Mouse (Mus musculus) liver, embryonic 11.5 days (tissue): ENCODE results near the gene Fgfr2. TPM values are rescaled to one million over a fixed set of nuclear protein-coding genes. Genes with fewer than 3 reads are reported as not detected.

Source experiments
- ATAC-seq: fragments of 200-750 bp; cut with Nextera tagmentation; replicated peaks from 2 replicates; pipeline ENCODE4 v1.8.0; 2017; ENCODE audit warnings: moderate number of reproducible peaks, mild to moderate bottlenecking, moderate TSS enrichment, moderate library complexity; ENCODE audit not compliant: low FRiP score
- DNase-seq: peaks from one replicate; pipeline ENCODE4 v3.0.0-alpha.2; 2017; ENCODE audit warnings: low spot score
- H3K27ac ChIP-seq: fragments of 300-500 bp; sonication (generic); 2 replicates; pipeline ENCODE4 v1.5.1; 2014; ENCODE audit warnings: mild to moderate bottlenecking, low read depth, low read length, control low read depth
- H3K27me3 ChIP-seq: fragments of 300-500 bp; sonication (generic); replicated peaks from 2 replicates; pipeline ENCODE4 v1.6.1; 2014; ENCODE audit warnings: low read length, mixed read lengths; ENCODE audit not compliant: control insufficient read depth, insufficient read depth
- H3K36me3 ChIP-seq: fragments of 300-500 bp; sonication (generic); 2 replicates; pipeline ENCODE4 v1.6.1; 2014; ENCODE audit warnings: mild to moderate bottlenecking, low read length, moderate library complexity, mixed read lengths; ENCODE audit not compliant: control insufficient read depth, insufficient read depth
- H3K4me1 ChIP-seq: fragments of 300-500 bp; sonication (generic); replicated peaks from 2 replicates; pipeline ENCODE4 v1.6.1; 2014; ENCODE audit warnings: low read length, mixed read lengths; ENCODE audit not compliant: control insufficient read depth, insufficient read depth
- H3K4me2 ChIP-seq: fragments of 300-500 bp; sonication (generic); 2 replicates; pipeline ENCODE4 v1.6.1; 2014; ENCODE audit warnings: mild to moderate bottlenecking, control low read depth, moderate library complexity
- H3K4me3 ChIP-seq: fragments of 300-500 bp; sonication (generic); 2 replicates; pipeline ENCODE4 v1.5.1; 2014; ENCODE audit warnings: low read depth, low read length, control low read depth
- H3K9ac ChIP-seq: fragments of 300-500 bp; sonication (generic); 2 replicates; pipeline ENCODE4 v1.6.1; 2014; ENCODE audit warnings: low read depth, low read length, control low read depth
- H3K9me3 ChIP-seq: fragments of 300-500 bp; sonication (generic); 2 replicates; pipeline ENCODE4 v1.6.1; 2016; ENCODE audit warnings: low read length, inconsistent platforms, mixed read lengths; ENCODE audit not compliant: control insufficient read depth
- WGBS: fragments of 180-500 bp; shearing (Covaris S2); extraction: QIAGEN DNeasy Blood & Tissue Kit; methylation state at CpG from one replicate; pipeline ENCODE4 v1.1.7; 2014; 5-methylcytosine and 5-hydroxymethylcytosine counted together
- polyA plus RNA-seq: library from polyadenylated mRNA; unstranded; fragments of >200 nt; fragmentation: Nextera tagmentation; extraction: Ambion mirVana; gene quantifications from 2 replicates; pipeline ENCODE4 v1.2.1, GENCODE M21; 2014

Gene Fgfr2
- polyA plus RNA-seq, 1 experiment from 2014 or later: 32.6 TPM

DNA sequence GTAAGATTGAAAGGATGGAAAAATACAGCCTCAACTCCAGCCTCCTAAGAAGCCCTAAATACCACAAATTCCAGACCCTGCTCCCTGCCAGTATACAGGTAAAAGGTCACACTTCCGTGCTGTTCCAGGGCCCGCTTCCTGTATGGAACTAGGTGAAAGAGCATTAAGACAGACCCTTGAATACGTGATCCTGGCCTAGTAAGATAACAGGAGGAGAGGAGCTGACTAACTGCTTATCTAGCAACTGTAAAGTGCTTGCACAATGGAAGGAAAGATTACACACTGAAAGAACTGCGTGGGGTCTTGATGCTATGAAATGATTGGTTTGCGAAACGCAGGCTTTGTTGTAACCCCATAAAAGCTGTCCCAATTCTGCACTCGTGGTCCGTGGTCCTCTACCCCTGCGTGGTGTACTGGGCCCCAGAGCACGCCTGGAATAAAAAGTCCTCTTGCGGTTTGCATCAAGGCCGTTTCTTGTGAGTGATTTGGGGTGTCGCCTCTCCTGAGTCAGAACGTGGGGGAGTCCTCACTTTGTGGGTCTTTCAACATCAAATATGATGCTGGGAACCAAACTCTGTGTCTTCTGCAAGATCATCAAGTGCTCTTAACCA, 2602.2 kb downstream of the Fgfr2 start:
- H3K4me2 ChIP-seq: peak overlapping the region; percentile 66

DNA sequence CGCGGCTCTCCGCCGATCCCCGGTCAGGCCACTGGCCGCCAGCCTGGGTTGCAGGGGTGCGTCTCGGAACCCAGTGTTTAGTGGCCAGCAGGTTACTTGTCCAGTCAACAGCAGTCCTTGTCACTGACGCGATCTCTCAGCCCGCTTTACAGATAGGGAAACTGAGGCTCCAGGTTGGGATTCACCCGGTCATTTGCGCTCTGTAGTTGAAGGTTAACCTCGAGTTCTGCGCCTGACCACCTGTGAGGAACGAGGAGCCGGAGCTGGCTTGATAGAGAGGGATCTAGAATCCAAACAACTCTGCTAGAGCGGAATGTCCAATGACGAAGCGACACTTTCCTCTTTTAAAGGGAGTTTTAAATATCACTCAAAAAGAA, 2603.1 kb downstream of the Fgfr2 start, which contains the start of gene Ate1:
Gene Ate1 (minus strand): TSS at position 321 of the 377 bp plus-strand sequence.
- peak within 1 kb of the TSS; percentile 85 for H3K4me3 ChIP-seq
- H3K27me3 ChIP-seq: no peaks in the 10 kb centered on the region
- 21% methylated on average over 20 of the region's 20 CpGs for WGBS
- no peak for DNase-seq
- ATAC-seq: no peak
- H3K27ac ChIP-seq: peak within 1 kb of the TSS; percentile 89
- H3K9me3 ChIP-seq: no peaks in the 10 kb centered on the region
- H3K36me3 ChIP-seq: no peaks in the 10 kb centered on the region; the same call in 1 of the 2 replicates
- H3K4me1 ChIP-seq: peaks cover 9% of the 10 kb centered on the region
- H3K4me2 ChIP-seq: peak within 1 kb of the TSS; percentile 66
- peak within 1 kb of the TSS; percentile 90 for H3K9ac ChIP-seq

More for the DNA sequence above, 2602.2 kb downstream of the Fgfr2 start:
- H3K36me3 ChIP-seq: no peaks in the 10 kb centered on the region
- 63% methylated on average over 14 of the region's 14 CpGs for WGBS
- no peak overlapping the region for H3K4me3 ChIP-seq
- DNase-seq (no peak), ATAC-seq (peak; percentile 33)
- peaks cover 9% of the 10 kb centered on the region for H3K4me1 ChIP-seq
- H3K27ac ChIP-seq: peak overlapping the region; percentile 89
- no peak overlapping the region for H3K9ac ChIP-seq
- H3K9me3 ChIP-seq: no peaks in the 10 kb centered on the region
- no peaks in the 10 kb centered on the region for H3K27me3 ChIP-seq

DNA sequence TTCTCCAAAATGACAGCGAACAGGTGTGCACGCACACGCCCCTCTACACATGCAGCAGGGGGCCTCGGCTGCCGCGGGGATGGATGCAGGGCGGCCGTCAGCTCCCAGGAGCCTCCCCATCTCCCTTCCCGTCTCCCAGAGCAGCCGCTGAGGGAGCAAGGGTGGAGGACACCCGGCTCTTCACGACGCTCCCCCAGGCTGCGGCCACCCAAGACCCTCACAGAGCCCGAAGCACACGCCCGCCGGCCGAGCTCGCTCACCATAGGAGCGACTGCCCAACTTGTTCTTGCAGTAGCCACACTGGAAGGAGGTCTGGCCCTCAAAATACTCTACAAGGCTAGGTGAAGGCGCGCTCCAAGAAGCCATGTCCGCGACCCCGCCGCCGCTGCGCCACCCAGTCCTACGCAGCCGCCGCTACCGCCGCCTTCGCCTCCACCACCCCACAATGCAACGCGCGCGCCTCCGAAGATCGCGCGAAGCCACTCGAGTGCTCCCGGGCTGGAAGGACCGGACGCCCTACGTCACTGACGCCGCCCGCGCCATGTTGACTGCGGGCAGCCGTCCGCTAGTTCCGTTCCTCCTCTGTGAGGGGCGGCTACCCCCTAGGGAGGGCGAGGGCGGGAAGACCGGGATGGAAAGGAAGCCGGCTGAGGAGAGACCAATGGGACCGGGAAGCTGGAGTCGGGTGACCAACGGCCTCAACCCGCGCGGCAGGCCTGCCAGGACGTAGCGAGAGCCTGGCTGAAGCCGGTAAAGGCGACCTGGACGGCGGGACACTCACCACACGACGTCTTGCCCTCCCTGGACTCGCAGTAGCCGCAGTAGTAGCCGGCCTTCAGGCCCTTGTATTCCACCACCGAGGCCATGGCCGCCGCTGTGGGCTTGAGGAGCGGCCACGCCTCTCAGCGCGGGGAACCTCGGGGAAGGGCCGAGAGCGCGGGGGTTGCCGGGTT, 2603.8 kb downstream of the Fgfr2 start:
- H3K4me2 ChIP-seq: peak overlapping the region; percentile 66
- no peaks in the 10 kb centered on the region for H3K9me3 ChIP-seq
- no peaks in the 10 kb centered on the region for H3K27me3 ChIP-seq
- under 1% methylated on average over 88 of the region's 90 CpGs for WGBS
- H3K4me1 ChIP-seq: peaks cover 9% of the 10 kb centered on the region
- peak overlapping the region; percentile 89 for H3K27ac ChIP-seq
- ATAC-seq (peak; percentile 90), DNase-seq (peak; percentile 93)
- H3K36me3 ChIP-seq: no peaks in the 10 kb centered on the region; the same call in 1 of the 2 replicates
- peak overlapping the region; percentile 90 for H3K9ac ChIP-seq
- peak overlapping the region; percentile 85 for H3K4me3 ChIP-seq

DNA sequence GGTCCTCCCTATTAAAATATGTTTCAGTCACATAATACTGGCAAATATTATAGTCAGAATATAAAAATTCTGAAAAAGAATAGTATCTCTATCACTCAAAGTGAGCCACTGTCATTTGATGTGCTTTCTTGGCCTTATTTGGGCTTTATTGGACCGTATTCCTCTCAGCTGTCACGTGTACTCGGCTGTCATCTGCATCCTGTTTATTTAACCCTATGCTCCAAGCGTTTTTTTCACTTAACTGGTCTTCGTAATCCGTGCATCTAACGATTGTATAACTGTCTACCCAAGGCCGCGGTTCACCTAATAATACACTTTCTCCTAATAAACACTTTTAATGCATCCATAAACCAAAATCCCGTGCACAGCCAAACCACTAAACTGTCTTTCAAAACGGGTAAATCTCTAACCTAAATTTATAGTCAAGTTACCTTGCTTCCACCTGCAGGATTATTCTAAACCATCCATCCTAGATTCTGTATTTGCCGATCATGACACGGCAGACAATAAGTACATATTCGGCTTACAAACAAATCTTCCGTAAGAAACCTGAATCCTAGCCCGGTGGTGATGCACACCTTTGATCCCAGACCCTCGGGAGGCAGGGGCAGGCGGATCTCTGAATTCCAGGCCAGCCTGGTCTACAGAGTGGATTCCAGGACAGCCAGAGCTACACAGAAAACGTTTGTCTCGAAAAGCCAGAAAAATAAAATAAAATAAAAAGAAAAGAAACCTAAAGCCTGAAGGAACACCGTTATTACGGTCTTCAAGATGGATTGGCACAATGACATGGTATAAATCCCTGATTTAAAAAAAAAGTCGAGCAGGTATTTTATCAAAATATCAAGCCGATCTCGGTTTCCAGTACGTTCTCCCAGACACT, 2604.7 kb downstream of the Fgfr2 start:
- H3K27ac ChIP-seq: no peak overlapping the region
- DNase-seq: no peak
- no peaks in the 10 kb centered on the region for H3K27me3 ChIP-seq
- WGBS: 32% methylated on average over 26 of the region's 26 CpGs
- H3K9ac ChIP-seq: peak overlapping the region; percentile 90
- peaks cover 9% of the 10 kb centered on the region for H3K4me1 ChIP-seq
- H3K4me3 ChIP-seq: peak overlapping the region; percentile 85
- H3K4me2 ChIP-seq: peak overlapping the region; percentile 66
- ATAC-seq: no peak
- no peaks in the 10 kb centered on the region for H3K9me3 ChIP-seq
- peaks cover 2% of the 10 kb centered on the region; the same call in 1 of the 2 replicates for H3K36me3 ChIP-seq

DNA sequence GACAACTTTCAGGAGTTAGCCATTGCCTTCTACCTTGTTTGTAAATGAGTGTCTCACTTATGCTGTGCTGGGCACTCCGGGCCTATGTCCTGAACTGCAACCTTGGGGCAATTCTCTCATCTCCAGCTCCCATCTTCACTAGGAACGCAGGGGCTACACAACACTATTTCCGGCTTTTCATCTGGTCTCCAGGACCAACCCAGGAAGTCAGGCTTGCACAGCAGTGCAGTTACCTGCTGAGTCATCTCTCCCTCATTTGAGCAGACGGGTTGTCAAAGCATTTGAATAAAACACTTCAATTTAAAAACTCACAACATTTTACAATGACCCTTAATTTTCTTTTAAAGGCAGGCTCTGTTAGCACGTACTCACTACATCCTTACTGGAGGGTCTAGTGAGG, 2612.9 kb downstream of the Fgfr2 start:
- Histone ChIP-seq H3K36me3 (peaks cover 7% of the 10 kb centered on the region; the same call in 1 of the 2 replicates), H3K9ac (no peak overlapping the region), H3K27ac (no peak overlapping the region), H3K4me1 (no peaks in the 10 kb centered on the region), H3K4me3 (no peak overlapping the region), H3K4me2 (no peak overlapping the region), H3K27me3 (no peaks in the 10 kb centered on the region), H3K9me3 (no peaks in the 10 kb centered on the region)
- 79% methylated on average over 5 of the region's 5 CpGs for WGBS
- DNase-seq: no peak
- no peak for ATAC-seq

DNA sequence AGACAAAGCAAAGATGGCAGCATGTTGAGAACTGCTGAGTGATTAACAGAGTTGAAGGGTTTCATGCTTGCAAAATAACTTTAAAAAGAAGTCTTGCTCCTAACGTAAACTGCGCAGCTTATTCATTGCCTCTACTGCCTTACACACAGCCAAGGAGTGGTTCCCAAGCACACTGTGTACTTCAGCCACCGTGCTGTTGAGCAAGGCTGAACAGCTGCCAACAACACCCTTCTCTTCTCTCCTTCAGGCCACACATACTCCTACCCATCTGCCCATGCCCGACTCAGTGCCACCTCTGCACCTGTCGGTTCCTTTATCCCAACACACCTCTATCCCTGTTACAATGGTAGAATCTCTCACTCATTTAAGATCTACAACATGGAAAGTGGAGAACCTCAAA, 2620.1 kb downstream of the Fgfr2 start:
- WGBS: 94% methylated on average over 5 of the region's 5 CpGs
- Histone ChIP-seq H3K9me3 (no peaks in the 10 kb centered on the region), H3K27ac (no peak overlapping the region), H3K4me2 (no peak overlapping the region), H3K4me1 (no peaks in the 10 kb centered on the region), H3K36me3 (peaks cover 9% of the 10 kb centered on the region; the same call in 1 of the 2 replicates), H3K9ac (no peak overlapping the region), H3K4me3 (no peak overlapping the region), H3K27me3 (no peaks in the 10 kb centered on the region)
- ATAC-seq: no peak
- DNase-seq: no peak

DNA sequence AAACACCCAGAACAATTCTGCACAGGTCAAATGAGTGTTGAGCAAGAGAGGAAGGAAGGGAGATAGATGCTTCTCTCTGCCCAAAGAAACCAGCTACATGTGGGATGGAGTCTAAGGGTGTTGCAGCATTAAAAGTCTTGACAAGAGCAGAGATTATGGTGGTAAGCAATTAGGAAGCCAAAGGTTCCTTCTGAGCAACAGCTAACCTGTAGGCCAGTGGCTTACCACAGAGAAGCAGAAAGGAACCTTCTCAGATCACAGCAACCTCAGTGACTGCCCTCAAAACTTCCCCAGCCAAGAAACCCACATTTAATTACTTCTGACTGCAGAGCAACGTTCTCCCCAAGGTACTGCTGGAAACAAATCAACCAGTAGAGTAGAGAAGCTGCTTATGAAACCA, 2621.7 kb downstream of the Fgfr2 start:
- DNase-seq (no peak), ATAC-seq (no peak)
- Histone ChIP-seq H3K9me3 (no peaks in the 10 kb centered on the region), H3K27ac (no peak overlapping the region), H3K4me3 (no peak overlapping the region), H3K4me1 (no peaks in the 10 kb centered on the region), H3K36me3 (peaks cover 9% of the 10 kb centered on the region; the same call in 1 of the 2 replicates), H3K27me3 (no peaks in the 10 kb centered on the region), H3K9ac (no peak overlapping the region), H3K4me2 (no peak overlapping the region)
- WGBS: 66% methylated on average over 1 of the region's 1 CpGs

DNA sequence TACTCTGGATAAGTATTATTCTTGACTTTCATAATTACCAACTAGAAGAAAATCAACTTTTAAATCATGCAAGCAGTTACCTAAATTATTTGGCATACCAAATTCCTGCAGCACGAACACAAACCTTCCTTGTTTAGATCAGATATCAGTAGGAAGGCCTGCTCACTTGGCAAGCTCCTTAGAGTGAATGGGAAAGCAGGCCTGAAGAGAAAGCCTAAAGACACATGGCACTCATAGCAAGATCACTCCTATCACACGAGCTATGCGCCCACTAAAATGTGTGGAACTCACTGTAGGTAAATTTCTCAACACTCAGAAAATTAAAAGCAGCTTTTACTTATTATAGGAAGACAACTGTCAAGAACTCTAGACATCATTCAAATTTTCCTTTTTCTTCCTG, 2629.8 kb downstream of the Fgfr2 start:
- DNase-seq: no peak
- no peak overlapping the region for H3K4me2 ChIP-seq
- H3K36me3 ChIP-seq: peaks cover 3% of the 10 kb centered on the region; the same call in 1 of the 2 replicates
- H3K9ac ChIP-seq: no peak overlapping the region
- no peaks in the 10 kb centered on the region for H3K4me1 ChIP-seq
- no peak overlapping the region for H3K27ac ChIP-seq
- no peaks in the 10 kb centered on the region for H3K9me3 ChIP-seq
- no peak overlapping the region for H3K4me3 ChIP-seq
- no peak for ATAC-seq
- 89% methylated on average over 3 of the region's 3 CpGs for WGBS
- H3K27me3 ChIP-seq: no peaks in the 10 kb centered on the region
